Mouse (Mus musculus) c-Kit-positive CD71-positive TER-119-negative erythroid progenitor cells, embryonic 14.5 days (primary cell): Measurements from ENCODE around the gene Cilp.

Experiments
- DNase-seq: peaks from one replicate; pipeline ENCODE4 v3.0.0-alpha.2; 2013; ENCODE audit warnings: low read depth

The Cilp gene

GRCm38 (mm10) chr9:65294716-65295378 lies 29.9 kb downstream of the Cilp start:
- peak; percentile 27 for DNase-seq

GRCm38 (mm10) chr9:65297056-65297455 lies 32.1 kb downstream of the Cilp start:
- DNase-seq: no peak

- DNase-seq: no peak
Observed at GRCm38 (mm10) chr9:65298761-65299160, 33.8 kb downstream of the Cilp start.

GRCm38 (mm10) chr9:65299650-65300049 lies 34.7 kb downstream of the Cilp start:
- DNase-seq: no peak

- no peak for DNase-seq
Observed at GRCm38 (mm10) chr9:65302327-65302983, 37.5 kb downstream of the Cilp start.

GRCm38 (mm10) chr9:65303586-65303985 lies 38.6 kb downstream of the Cilp start:
- no peak for DNase-seq

GRCm38 (mm10) chr9:65304300-65304699 lies 39.3 kb downstream of the Cilp start:
- DNase-seq: no peak

GRCm38 (mm10) chr9:65306672-65307071 lies 41.7 kb downstream of the Cilp start:
- DNase-seq: no peak

- no peak for DNase-seq
Observed at GRCm38 (mm10) chr9:65308011-65308410, 43.0 kb downstream of the Cilp start.

- DNase-seq: no peak
Observed at GRCm38 (mm10) chr9:65312669-65313357, 47.8 kb downstream of the Cilp start.

GRCm38 (mm10) chr9:65313846-65314245 lies 48.9 kb downstream of the Cilp start:
- DNase-seq: no peak

- DNase-seq: no peak
Observed at GRCm38 (mm10) chr9:65322255-65322900, 57.4 kb downstream of the Cilp start.

- DNase-seq: no peak
Observed at GRCm38 (mm10) chr9:65325971-65326370, 61.0 kb downstream of the Cilp start.

GRCm38 (mm10) chr9:65327371-65327770 lies 62.4 kb downstream of the Cilp start:
- DNase-seq: no peak
